Mouse (Mus musculus) naive thymus-derived CD4-positive, alpha-beta T cell, adult 2 months (primary cell): Measurements from ENCODE around the gene Wee2.

Experiments used
- DNase-seq: peaks from one replicate; pipeline ENCODE4 v3.0.0-alpha.2; 2011; ENCODE audit warnings: low read depth

Gene Wee2

DNA sequence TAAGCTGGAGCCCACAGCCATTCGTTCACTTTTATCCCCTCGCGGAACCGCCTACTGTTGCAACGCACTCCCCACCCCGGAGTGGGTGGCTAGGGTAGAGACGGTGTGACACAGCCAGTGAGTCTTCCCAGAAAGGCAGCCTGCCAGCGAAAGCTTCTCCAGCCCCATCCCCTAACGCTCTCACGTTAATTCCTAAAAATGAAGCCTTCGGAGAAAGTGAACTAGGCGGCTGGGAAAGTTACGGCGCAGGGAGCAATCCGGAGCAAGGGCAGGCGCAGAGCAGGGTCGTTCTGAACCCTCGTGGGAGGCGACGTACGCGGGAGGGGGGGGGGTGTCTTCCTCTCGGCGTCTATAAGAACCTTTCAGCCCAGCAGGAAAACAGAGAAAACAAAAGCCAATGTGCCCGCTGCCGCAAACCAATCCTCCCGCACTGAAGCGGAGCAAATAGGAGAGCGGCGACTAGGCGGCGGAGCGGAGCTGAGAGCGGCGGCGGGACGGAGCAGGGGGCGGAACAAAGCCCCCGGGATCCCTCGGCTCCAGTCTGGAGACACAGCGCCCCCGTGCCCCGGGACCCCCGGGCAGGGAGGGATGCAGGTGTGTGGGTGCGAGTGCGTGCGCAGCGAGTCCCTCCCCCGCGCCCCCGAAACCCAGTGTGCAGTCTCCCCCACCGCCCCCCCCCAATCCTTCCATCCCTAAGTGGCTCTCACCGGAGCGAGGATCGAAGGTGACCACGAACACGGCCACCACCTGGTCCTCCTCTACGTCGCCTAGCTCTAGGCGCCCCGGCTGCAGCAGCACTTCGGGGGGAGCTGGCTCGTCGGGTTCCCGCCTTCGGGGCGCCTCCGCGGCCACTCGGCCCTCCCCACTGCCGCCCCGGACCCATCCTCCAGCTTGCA, 3.5 kb upstream of the Wee2 start:
- DNase-seq: peak; percentile 67

DNA sequence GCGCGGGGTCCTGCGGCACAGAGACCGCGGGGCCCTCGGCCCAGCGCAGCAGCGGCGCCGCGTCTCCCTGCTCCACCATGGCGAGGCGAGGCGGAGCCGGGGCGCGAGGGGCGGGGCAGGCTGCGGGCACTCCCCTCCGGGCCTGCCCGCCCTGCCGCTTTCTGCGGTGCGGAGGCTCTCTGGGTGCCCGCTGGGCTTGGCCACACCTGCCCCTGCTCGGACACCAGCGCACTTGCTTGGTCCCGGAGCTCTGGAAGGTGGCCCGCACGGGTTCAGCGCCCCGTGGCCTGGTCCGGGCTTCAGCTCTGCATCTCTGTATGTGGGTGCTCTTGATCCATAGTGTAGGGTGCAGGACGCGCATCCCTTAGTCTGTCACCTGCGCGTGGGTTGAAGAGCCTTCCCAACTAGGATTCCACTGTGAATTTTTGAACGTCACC, 2.8 kb upstream of the Wee2 start, which contains the start of gene E330009J07Rik:
E330009J07Rik (minus strand) TSS at position 89 of the 437 bp plus-strand sequence.
- peak; percentile 80 for DNase-seq

DNA sequence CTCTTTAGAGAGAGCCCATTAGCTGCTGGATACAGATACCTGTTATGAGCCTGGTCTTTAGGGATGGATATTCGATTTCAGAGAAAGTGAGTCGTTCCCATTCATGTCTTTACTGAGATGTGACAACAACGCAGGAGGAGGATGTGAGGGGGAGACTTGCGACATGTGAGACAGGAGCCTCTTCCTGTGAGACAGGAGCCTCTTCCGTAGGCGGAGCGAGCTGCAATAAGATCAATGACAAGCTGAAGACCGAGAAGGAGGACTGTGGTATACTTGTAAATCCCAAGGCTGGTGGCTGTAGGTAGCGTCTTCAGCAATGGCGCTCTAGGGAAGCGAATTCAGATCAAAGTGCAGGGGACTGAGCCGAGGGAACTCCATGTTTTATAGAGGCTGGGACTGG, 843 bp downstream of the Wee2 start:
- peak; percentile 82 for DNase-seq

DNA sequence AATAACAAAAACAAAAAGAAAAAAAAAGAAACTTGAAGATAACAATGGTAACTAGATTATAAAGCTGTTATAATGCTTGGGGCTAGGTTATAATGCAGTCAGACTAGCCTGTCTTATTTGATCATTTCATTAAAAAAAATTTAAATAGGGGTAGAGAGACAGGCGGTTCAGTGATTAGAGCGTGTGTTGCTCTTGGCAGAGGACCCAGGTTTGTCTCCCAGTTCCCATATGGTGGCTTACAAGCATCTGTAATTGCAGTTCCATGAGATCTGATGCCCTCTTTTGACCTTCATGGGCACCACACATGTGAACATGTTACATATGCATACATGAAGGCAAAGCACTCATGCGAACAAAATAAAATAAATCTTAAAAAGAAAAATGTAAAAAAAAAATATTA, 2.4 kb downstream of the Wee2 start:
- no peak for DNase-seq

DNA sequence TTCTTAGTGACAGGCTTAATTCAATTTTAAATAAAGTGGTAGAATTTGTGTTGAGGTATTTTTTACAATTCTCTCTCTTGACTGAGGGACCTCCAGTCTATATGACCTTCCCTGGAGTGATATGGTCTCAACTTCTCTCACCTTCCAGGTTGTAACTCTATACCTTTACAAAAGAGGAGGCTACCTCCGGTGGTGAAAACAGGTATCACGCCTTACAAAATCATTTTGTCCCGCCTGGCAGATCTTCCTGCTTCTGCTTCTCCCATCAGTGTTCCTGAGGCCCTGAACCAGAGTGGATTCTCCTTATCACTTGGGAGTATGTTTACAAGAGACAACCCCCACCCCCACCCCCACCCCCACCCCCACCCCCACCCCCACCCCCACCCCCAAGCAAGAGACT, 2.9 kb downstream of the Wee2 start:
- DNase-seq: peak; percentile 48

DNA sequence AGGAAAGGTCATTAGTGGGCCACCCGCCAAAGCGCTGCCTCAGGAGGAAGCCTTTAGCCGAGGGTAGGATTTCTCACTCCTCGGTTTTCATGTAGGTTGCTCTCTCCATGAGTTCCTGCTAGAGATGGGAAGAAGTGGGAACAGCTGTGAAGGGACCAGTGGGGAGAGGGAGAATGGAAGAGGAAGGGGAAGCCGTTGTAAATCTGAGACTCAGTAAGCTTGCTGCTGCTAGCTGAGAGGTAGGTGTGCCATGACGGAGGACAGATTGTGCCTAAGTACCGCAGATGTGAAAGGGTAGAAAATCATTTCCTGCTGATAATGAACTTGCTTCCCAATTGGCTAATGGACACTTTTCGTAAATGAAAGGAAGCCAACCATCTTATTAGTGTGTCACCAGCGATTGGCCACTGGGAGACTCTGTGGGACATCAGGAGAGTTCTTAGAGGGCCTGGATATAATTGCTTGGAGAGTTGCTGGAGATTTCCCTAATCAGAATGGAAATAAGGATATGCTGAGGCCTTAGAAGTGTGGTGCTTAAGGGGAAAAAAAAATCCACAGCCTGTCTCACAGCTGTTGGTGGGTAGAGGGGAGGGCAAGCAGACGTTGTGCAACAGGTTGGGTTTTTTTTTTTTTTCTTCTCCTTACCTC, 4.5 kb downstream of the Wee2 start:
- no peak for DNase-seq

DNA sequence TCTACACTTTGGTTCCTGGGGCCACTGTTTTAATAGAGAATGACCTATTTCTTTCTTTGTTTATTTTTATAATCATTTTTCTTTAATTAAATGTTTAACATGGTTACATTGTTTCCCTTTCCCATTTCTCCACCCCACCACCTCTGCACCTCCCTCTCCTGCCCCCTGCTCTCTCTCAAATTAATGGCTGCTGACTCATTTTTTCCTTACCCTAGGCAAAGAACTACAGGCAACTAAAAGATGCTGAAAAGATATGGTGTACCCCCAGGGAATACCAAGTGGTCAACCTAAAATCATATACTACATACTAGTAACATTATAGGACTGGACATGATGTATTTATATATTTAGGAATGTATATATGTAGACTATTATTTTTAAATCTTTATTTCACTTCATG, 9.7 kb downstream of the Wee2 start:
- no peak for DNase-seq

DNA sequence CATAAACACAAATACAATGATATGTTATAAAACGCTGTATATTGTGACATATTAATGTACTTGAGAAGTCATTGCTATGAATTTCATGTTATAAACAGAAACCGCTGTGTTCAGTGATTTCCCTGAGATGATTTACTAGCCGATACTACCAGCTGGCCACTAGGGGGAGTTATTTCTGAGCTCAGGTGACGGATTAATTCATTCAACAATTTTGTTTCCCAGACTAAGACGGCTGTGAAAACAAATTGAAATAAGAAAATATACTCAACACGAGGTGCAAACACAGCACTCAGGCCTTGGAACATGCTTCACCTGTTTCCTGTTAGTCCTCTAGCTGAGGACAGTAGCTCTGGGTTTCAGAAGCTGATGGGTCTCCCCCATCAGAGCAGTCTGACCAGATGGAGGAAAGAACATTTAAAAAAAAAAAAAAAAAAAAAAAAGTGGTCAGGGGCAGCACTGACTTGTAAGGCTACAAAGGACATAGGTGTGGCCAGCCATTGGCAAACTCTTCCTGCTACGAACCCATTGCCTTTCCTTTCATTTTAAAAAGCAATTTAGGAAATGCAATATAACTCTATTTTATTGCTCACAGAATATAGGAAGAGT, 15.7 kb downstream of the Wee2 start:
- peak; percentile 63 for DNase-seq

DNA sequence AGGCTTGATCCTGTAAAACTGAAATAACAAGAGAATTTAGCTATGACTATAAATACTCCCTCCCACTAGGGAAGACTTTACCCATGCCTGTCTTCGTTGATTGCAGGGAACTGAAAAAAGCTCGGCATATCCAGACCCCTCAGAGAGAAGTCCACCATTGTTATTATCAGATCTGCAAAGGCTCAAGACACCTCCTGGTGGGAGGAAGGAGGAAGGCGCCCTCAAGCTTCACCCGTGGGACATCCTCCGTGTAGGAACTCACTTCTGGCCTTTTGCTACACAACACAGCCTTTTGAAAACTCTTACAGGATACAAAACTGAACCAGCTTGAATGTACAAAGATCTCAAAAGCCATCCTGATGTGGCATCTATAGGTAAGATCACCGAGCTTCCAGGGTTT, 26.8 kb downstream of the Wee2 start:
- DNase-seq: peak; percentile 33

DNA sequence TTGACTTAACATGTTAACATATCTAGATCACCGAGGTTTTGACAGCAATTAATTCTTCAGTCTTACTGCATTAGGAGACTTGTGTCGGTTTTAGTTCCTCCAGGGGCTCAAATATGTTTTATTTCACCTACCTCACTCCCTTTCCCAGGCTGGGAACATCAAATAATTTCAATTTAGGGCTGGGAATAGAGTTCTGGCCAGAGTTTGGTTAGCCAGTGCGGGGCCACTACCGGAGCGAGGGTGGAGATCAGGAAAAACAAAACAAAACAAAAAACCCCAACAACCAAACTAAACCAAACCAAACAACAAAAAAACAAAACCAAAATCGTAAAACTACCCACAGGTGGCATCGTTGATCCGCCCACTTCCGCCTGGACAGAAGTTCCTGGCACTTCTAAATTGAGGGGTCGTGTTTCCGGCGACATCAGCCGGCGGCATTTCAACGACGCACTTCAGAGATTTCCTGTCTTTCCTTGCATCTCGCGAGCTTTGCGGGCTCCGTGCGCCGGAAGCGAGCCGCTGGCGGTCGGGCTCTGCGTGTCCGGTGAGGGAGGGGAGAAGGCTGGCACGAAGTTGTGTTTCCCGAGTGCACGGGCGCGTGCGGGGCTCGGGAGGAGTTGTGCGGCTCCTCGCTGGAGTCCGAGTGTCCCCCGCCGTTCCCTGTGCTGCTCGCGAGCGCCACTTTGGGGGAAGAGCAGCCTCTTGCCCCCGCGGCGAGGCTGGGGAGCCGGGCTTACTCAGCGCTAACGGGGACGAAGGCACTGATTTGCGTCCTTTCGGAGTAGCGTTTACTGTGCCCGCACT, 32.2 kb downstream of the Wee2 start, which contains the start of gene Ssbp1:
Ssbp1 (plus strand) TSS at position 437 of the 804 bp plus-strand sequence.
- DNase-seq: peak; percentile 96

DNA sequence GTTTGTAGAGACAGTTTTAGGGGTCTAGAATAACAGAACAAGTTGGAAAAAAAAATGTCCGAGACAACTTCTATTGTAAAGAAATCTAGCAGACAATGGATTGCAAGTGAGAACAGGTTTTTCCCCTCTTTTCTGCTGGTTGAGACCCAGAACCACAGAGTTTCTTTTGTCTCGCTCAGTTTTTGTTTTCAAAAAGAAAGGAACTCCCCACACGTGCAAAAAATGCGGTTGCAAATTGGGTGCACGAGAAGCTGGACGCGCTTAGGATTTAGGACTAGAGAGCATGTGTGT, 32.8 kb downstream of the Wee2 start:
- no peak for DNase-seq

DNA sequence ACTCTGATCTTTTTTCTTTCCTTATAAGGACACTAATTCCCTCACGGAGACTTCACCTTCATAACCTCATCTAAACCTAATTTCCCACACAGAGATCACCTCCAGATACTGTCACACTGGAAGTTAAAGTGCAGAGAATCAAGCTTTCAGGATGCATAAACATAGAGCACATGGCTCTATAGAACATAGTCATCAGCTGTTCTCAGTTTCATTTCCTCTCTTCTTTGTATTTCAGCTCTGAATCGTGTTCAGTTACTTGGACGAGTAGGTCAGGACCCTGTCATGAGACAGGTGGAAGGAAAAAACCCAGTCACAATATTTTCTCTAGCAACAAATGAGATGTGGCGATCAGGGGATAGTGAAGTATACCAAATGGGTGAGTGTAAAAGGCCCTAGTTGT, 37.2 kb downstream of the Wee2 start:
- DNase-seq: no peak

DNA sequence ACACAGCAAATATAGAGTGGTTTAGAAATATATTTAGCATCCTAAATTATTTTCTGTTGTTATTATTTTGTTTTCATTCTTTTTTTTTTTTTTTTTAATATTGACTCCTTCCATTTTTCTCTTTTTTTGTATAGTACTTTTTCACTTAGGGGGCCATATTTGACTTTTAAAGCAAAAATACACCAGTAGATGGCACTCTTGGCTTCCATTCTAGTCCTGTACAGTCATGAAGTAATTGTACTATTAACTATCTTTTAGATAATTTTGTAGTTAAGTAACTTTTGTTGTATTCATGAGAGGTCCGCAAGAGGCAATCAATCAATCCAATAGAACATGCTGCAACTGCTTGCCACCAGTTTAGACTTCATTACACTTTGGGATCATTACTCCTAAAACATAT, 40.8 kb downstream of the Wee2 start:
- peak; percentile 48 for DNase-seq

DNA sequence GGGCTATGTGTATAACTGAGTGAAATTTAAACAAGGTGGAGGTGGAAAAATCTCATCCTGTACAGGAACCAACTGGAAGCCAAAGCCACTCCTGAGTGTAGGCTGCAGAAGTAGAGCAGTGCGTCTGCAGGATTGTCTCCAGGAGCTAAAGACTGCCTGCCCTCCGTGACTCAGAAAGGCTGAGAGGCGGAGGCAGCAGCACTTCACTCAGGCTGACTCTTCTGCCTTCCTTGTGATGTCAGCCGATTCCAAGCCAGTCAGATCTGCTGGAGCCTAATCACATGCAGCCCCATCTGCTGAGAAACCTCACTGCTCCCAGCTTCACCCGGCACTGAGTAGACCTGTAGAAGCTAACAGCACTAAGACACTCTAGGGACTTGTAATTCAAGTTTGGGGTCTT, 43.4 kb downstream of the Wee2 start:
- DNase-seq: no peak

DNA sequence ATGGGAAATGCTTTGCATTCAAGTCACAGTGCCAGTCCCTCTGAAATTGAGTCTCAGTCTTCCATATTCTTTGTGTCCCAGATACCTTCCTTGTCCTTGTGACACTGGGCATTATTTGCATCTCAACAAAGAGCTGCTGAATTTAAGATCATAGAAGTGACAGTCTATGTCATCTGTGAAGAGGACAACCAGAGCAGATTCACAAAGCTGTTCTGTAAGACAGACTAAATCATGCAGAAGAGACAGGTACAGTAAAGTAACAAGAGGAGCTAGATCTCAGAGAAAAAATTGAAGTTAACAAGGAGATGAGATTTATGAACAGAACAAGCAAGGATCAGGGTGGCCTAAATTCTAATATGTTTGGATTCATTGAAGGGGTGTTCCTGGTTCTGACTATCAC, 52.0 kb downstream of the Wee2 start, which contains the start of gene Tas2r137:
Tas2r137 (plus strand) TSS at position 301 of the 400 bp plus-strand sequence.
- no peak for DNase-seq

DNA sequence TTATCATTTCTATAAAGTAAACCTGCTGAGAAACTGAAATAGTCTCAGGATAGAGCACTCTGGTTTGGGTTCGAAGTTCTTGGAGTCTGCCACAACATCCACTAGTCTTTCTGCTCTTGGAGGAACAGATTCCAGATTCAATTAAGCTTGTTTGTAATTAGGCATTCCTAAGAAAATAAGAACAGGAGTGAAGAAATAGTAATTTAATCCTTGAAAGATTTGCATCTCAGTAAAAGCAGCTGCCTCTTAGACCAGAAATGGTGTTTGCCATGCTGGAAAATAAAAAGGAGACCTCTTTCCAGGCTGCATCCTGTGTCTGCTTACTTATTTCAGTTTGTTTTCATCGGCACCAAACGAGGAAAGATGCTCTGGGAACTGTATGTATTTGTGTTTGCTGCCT, 54.3 kb downstream of the Wee2 start, which contains the start of gene Tas2r108:
Tas2r108 (plus strand) TSS at position 301 of the 400 bp plus-strand sequence.
- DNase-seq: no peak
